Mouse (Mus musculus) erythroblast, embryonic 14.5 days (primary cell): ENCODE measurements around the gene Emsy. TPM values are rescaled to one million over a fixed set of nuclear protein-coding genes. Genes with fewer than 3 reads are reported as not detected.

ENCODE experiments used
- H3K27me3 ChIP-seq: 2 replicates; pipeline ENCODE4 v1.6.1; 2012; ENCODE audit warnings: inconsistent platforms; ENCODE audit not compliant: control insufficient read depth
- H3K36me3 ChIP-seq: 2 replicates; pipeline ENCODE4 v1.6.1; 2012; ENCODE audit warnings: mild to moderate bottlenecking, inconsistent platforms; ENCODE audit not compliant: control insufficient read depth
- H3K4me1 ChIP-seq: 2 replicates; pipeline ENCODE4 v1.6.1; 2012; ENCODE audit warnings: inconsistent platforms; ENCODE audit not compliant: control insufficient read depth
- H3K4me3 ChIP-seq: replicated peaks from 2 replicates; pipeline ENCODE3; 2012; ENCODE audit warnings: moderate library complexity, mild to moderate bottlenecking, inconsistent platforms
- H3K9me3 ChIP-seq: 2 replicates; pipeline ENCODE4 v1.6.1; 2012; ENCODE audit warnings: low read length, inconsistent platforms, mixed read lengths; ENCODE audit not compliant: control insufficient read depth
- GATA1 ChIP-seq: IDR thresholded peaks from 2 replicates; pipeline ENCODE4 v1.6.1; 2012; ENCODE audit warnings: low read length, inconsistent platforms, mixed read lengths
- TAL1 ChIP-seq: IDR thresholded peaks from 3 replicates; pipeline ENCODE4 v1.6.1; 2012; ENCODE audit warnings: low read length, inconsistent platforms, mixed read lengths
- polyA plus RNA-seq: library from polyadenylated mRNA; stranded (reverse); fragments of >175 nt; gene quantifications from 2 replicates; pipeline ENCODE4 v1.2.3, GENCODE M21; 2012

Gene Emsy
- polyA plus RNA-seq, 1 experiment: 0.29 TPM

DNA sequence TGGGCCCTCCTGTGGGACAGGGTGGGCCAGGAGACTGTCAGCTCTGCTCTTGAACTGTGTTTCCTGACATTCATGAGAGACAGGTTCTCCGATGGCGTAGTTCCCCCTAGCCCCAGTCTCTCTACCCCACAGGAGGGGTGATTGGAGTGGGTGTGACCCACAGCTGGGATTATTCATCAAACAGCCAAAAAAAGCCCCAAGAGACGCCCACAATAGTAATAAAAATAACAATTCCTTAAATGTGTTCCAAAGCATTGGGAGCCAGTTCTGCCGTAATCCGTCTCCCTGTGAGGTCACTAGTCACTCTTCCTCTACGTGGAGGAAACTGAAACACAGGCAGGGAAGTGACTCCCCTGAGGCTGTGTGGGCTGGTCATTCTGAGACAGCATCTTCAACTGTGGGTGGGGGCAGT, 113.8 kb downstream of the Emsy start:
- Histone ChIP-seq H3K4me1 (no peaks in the 10 kb centered on the region), H3K27me3 (no peaks in the 10 kb centered on the region), H3K9me3 (no peaks in the 10 kb centered on the region), H3K36me3 (no peaks in the 10 kb centered on the region), H3K4me3 (no peak overlapping the region)
- TF ChIP-seq TAL1 (no peak), GATA1 (no peak)

GRCm38 (mm10) chr7:98542267-98542666, 114.3 kb downstream of the Emsy start:
- H3K4me1 ChIP-seq: no peaks in the 10 kb centered on the region
- TF ChIP-seq TAL1 (no peak), GATA1 (no peak)

GRCm38 (mm10) chr7:98541564-98541963, 115.0 kb downstream of the Emsy start:
- Histone ChIP-seq H3K27me3 (no peaks in the 10 kb centered on the region), H3K9me3 (no peaks in the 10 kb centered on the region)
- TF ChIP-seq TAL1: no peak
- TF ChIP-seq GATA1: no peak

More at GRCm38 (mm10) chr7:98542267-98542666, 114.3 kb downstream of the Emsy start:
- Histone ChIP-seq H3K4me3 (no peak overlapping the region), H3K36me3 (no peaks in the 10 kb centered on the region), H3K27me3 (no peaks in the 10 kb centered on the region), H3K9me3 (no peaks in the 10 kb centered on the region)

GRCm38 (mm10) chr7:98540879-98541278, 115.7 kb downstream of the Emsy start:
- Histone ChIP-seq H3K27me3 (no peaks in the 10 kb centered on the region), H3K9me3 (no peaks in the 10 kb centered on the region), H3K4me3 (no peak overlapping the region), H3K36me3 (no peaks in the 10 kb centered on the region), H3K4me1 (no peaks in the 10 kb centered on the region)
- TF ChIP-seq TAL1: no peak
- no peak for TF ChIP-seq GATA1

More at GRCm38 (mm10) chr7:98541564-98541963, 115.0 kb downstream of the Emsy start:
- Histone ChIP-seq H3K36me3 (no peaks in the 10 kb centered on the region), H3K4me3 (no peak overlapping the region), H3K4me1 (no peaks in the 10 kb centered on the region)

GRCm38 (mm10) chr7:98537967-98538573, 118.5 kb downstream of the Emsy start:
- no peaks in the 10 kb centered on the region for H3K4me1 ChIP-seq
- H3K9me3 ChIP-seq: no peaks in the 10 kb centered on the region
- no peak overlapping the region for H3K4me3 ChIP-seq
- H3K27me3 ChIP-seq: no peaks in the 10 kb centered on the region
- TF ChIP-seq TAL1: no peak
- TF ChIP-seq GATA1: no peak
- no peaks in the 10 kb centered on the region for H3K36me3 ChIP-seq

GRCm38 (mm10) chr7:98537210-98537966, 119.2 kb downstream of the Emsy start:
- Histone ChIP-seq H3K4me1 (no peaks in the 10 kb centered on the region), H3K9me3 (no peaks in the 10 kb centered on the region), H3K4me3 (no peak overlapping the region), H3K27me3 (no peaks in the 10 kb centered on the region), H3K36me3 (no peaks in the 10 kb centered on the region)
- TF ChIP-seq GATA1 (no peak), TAL1 (no peak)

Other genes with a start within 250 kb of the Emsy start
- gene Gucy2d, start 216.4 kb downstream of the Emsy start, polyA plus RNA-seq: not detected in 2 replicates
- 0.03 and 0.19 TPM in 2 replicates for gene Lrrc32, start 167.5 kb downstream of the Emsy start, polyA plus RNA-seq
- 0.30 and 0.42 TPM in 2 replicates for gene Thap12, start 46.3 kb upstream of the Emsy start, polyA plus RNA-seq
- gene Wnt11, start 178.3 kb upstream of the Emsy start, polyA plus RNA-seq: not detected in 2 replicates